Mouse (Mus musculus): ENCODE measurements around the gene S100a16.

S100a16 gene

GRCm38 (mm10) chr3:90586016-90586643 is 49.1 kb downstream of the S100a16 start:
- WGBS: 77% methylated on average over 15 of the region's 15 CpGs

DNA sequence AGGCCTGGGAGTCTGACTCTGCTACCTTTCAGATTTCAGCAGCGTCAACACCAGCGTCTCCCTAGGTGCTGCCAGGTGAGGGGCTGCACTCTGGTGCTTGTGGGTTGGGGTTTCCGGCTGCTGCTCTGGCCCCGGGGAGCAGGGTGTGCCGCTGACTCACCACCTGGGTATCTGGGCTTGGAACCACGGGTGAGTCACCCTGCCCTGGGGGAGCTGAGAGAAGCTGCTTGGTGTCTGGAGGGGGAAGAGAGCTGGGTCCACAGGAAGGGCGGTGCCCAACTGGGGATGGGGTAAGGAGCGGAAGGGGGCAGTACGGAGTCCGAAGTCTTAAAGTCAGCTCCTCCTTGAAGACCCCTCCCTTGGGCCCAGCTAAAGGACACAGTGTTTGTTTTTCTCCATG is 49.9 kb downstream of the S100a16 start:
- WGBS: 55% methylated on average over 10 of the region's 10 CpGs

GRCm38 (mm10) chr3:90587361-90588101 is 50.5 kb downstream of the S100a16 start:
- WGBS: 59% methylated on average over 14 of the region's 14 CpGs

GRCm38 (mm10) chr3:90589390-90589789 is 52.3 kb downstream of the S100a16 start:
- WGBS: 84% methylated on average over 6 of the region's 6 CpGs

GRCm38 (mm10) chr3:90589947-90590346 is 52.9 kb downstream of the S100a16 start, which contains the start of gene S100a2:
Gene S100a2, plus strand, starts transcription at chr3:90590247.
- WGBS: 94% methylated on average over 8 of the region's 8 CpGs

All from cerebral cortex, adult 2 months (tissue).